Mouse (Mus musculus) layer of hippocampus, adult 8-10 months (tissue): Measurements from ENCODE around the gene Mttp. TPM values are rescaled to one million over a fixed set of nuclear protein-coding genes. Genes with fewer than 3 reads are reported as not detected.
"Not testable (repeated sequence)": the region's sequence is repeated elsewhere in the genome, so short reads cannot be mapped to it uniquely, and the experiment has no call there.

ENCODE experiments used
- DNase-seq, 2 experiments: peaks; one replicate each; pipeline ENCODE4 v3.0.0; 2022; ENCODE audit warnings: low spot score in 2 of 2
- total RNA-seq, 4 experiments: library from RNA; stranded (reverse); gene quantifications; 2 replicates each; pipeline ENCODE4 v1.2.4; 2022

The Mttp gene
- 1 to 10 TPM; 6.5 to 9.3 (median 8.1) TPM for total RNA-seq

GRCm38 (mm10) chr3:138144642-138145171 is at the start of gene Mttp:
TSS of gene Mttp (minus strand) at chr3:138144968.
- DNase-seq = peak; percentile 78 to 85

GRCm38 (mm10) chr3:138193683-138194302 is 49.0 kb upstream of the Mttp start, which contains the start of gene 4930579F01Rik:
TSS of gene 4930579F01Rik (minus strand) at chr3:138193825.
- no peak for DNase-seq

- no peak for DNase-seq
These were observed 47.5 kb upstream of the Mttp start for GRCm38 (mm10) chr3:138192260-138192659.

GRCm38 (mm10) chr3:138185995-138186930 is 41.5 kb upstream of the Mttp start:
- DNase-seq = no peak

GRCm38 (mm10) chr3:138185290-138185689 is 40.5 kb upstream of the Mttp start:
- DNase-seq = no peak

- DNase-seq = no peak
These were observed 38.6 kb upstream of the Mttp start for GRCm38 (mm10) chr3:138183371-138183770.

- no peak for DNase-seq
These were observed 37.3 kb upstream of the Mttp start for GRCm38 (mm10) chr3:138182019-138182418.

- DNase-seq = no peak
These were observed 30.8 kb upstream of the Mttp start for GRCm38 (mm10) chr3:138175551-138175950.

GRCm38 (mm10) chr3:138173291-138173690 is 28.5 kb upstream of the Mttp start:
- DNase-seq = no peak

- DNase-seq = no peak
These were observed 17.9 kb upstream of the Mttp start for GRCm38 (mm10) chr3:138162553-138163183.

- no peak for DNase-seq
These were observed 16.9 kb upstream of the Mttp start for GRCm38 (mm10) chr3:138161623-138162022.

- no peak for DNase-seq
These were observed 11.9 kb upstream of the Mttp start for GRCm38 (mm10) chr3:138156651-138157050.

GRCm38 (mm10) chr3:138155062-138155461 is 10.3 kb upstream of the Mttp start:
- no peak for DNase-seq

- DNase-seq = no peak
These were observed 4.0 kb upstream of the Mttp start for GRCm38 (mm10) chr3:138148811-138149210.

- DNase-seq = no peak
These were observed 617 bp downstream of the Mttp start for GRCm38 (mm10) chr3:138144060-138144641.

- peak; percentile 97 to 98 for DNase-seq
These were observed 1.3 kb downstream of the Mttp start, which contains the start of gene Trmt10a for GRCm38 (mm10) chr3:138143315-138144059. TSS of gene Trmt10a (plus strand) at chr3:138143448.

- no peak for DNase-seq
These were observed 1.9 kb downstream of the Mttp start for GRCm38 (mm10) chr3:138142733-138143314.

- DNase-seq = no peak
These were observed 2.6 kb downstream of the Mttp start for GRCm38 (mm10) chr3:138142052-138142732.

GRCm38 (mm10) chr3:138139663-138140062 is 5.1 kb downstream of the Mttp start:
- DNase-seq = no peak

GRCm38 (mm10) chr3:138138146-138138545 is 6.6 kb downstream of the Mttp start:
- DNase-seq = not testable (repeated sequence)
